Mouse (Mus musculus) heart, postnatal 25 days (tissue): Measurements from ENCODE around the gene Hnrnpab. TPM values are rescaled to one million over a fixed set of nuclear protein-coding genes. Genes with fewer than 3 reads are reported as not detected.

Source experiments
- DNase-seq: peaks from one replicate; pipeline ENCODE4 v3.0.0; 2022; ENCODE audit warnings: low spot score
- intact Hi-C: fragments of 180-260 bp; cut with DNase I; formaldehyde crosslinking; loops from one replicate; pipeline ENCODE4 v1.15.1; 2025
- total RNA-seq, 2 experiments: library from RNA; stranded (reverse); gene quantifications; 2 replicates each; pipeline ENCODE4 v1.2.3; 2021

Hnrnpab gene
- 100 to 1,000 TPM; 134 to 142 TPM for total RNA-seq

- intact Hi-C loops: no loop called here
These were observed at the start of gene Hnrnpab for GRCm38 (mm10) chr11:51606447-51607095. Gene Hnrnpab (minus strand): TSS chr11:51606847.

GRCm38 (mm10) chr11:51654891-51655290, 48.2 kb upstream of the Hnrnpab start:
- DNase-seq: no peak
- intact Hi-C loops: no loop called here

More at GRCm38 (mm10) chr11:51606447-51607095, at the start of gene Hnrnpab:
- peak; percentile 97 for DNase-seq

GRCm38 (mm10) chr11:51653736-51654135, 47.1 kb upstream of the Hnrnpab start:
- intact Hi-C loops: no loop called here
- no peak for DNase-seq

GRCm38 (mm10) chr11:51652889-51653418, 46.3 kb upstream of the Hnrnpab start:
- DNase-seq: no peak
- intact Hi-C loops: no loop called here

- DNase-seq: peak; percentile 68
- intact Hi-C loops: loop anchor here (2.0 kb wide), 2 partner anchors 14 to 32 kb away; partner anchors contain the start of gene Nhp2
These were observed 44.3 kb upstream of the Hnrnpab start, which contains the start of the genes N4bp3 and D930048N14Rik for GRCm38 (mm10) chr11:51650691-51651515. Gene N4bp3 (minus strand): TSS chr11:51650842. Gene D930048N14Rik (plus strand): TSS chr11:51650954.

- intact Hi-C loops: loop anchor here (2.0 kb wide), 2 partner anchors 13 to 31 kb away; partner anchors contain the start of gene Nhp2
- DNase-seq: no peak
These were observed 43.6 kb upstream of the Hnrnpab start for GRCm38 (mm10) chr11:51650261-51650660.

- no peak for DNase-seq
- intact Hi-C loops: loop anchor here (2.0 to 5.0 kb wide), 3 partner anchors 13 to 32 kb away; partner anchors contain the start of gene Nhp2
These were observed 43.2 kb upstream of the Hnrnpab start for GRCm38 (mm10) chr11:51649889-51650199.

- intact Hi-C loops: loop anchor here (5.0 kb wide), 1 partner anchor 33 kb away; no protein-coding TSS in a partner anchor
- DNase-seq: no peak
These were observed 42.7 kb upstream of the Hnrnpab start for GRCm38 (mm10) chr11:51649111-51649888.

GRCm38 (mm10) chr11:51648566-51648965, 41.9 kb upstream of the Hnrnpab start:
- intact Hi-C loops: loop anchor here (5.0 kb wide), 1 partner anchor 34 kb away; no protein-coding TSS in a partner anchor
- DNase-seq: no peak

- DNase-seq: peak; percentile 55
- intact Hi-C loops: loop anchor here (5.0 kb wide), 1 partner anchor 35 kb away; no protein-coding TSS in a partner anchor
These were observed 40.4 kb upstream of the Hnrnpab start for GRCm38 (mm10) chr11:51646751-51647667.

GRCm38 (mm10) chr11:51646245-51646644, 39.6 kb upstream of the Hnrnpab start:
- intact Hi-C loops: loop anchor here (5.0 kb wide), 1 partner anchor 36 kb away; no protein-coding TSS in a partner anchor
- no peak for DNase-seq

- DNase-seq: no peak
These were observed 38.6 kb upstream of the Hnrnpab start for GRCm38 (mm10) chr11:51645293-51645692.

GRCm38 (mm10) chr11:51644217-51644616, 37.6 kb upstream of the Hnrnpab start:
- intact Hi-C loops: no loop called here
- DNase-seq: no peak

More at GRCm38 (mm10) chr11:51645293-51645692, 38.6 kb upstream of the Hnrnpab start:
- intact Hi-C loops: loop anchor here (5.0 kb wide), 1 partner anchor 37 kb away; no protein-coding TSS in a partner anchor

- intact Hi-C loops: no loop called here
- no peak for DNase-seq
These were observed 37.1 kb upstream of the Hnrnpab start for GRCm38 (mm10) chr11:51643761-51644160.

- no peak for DNase-seq
- intact Hi-C loops: no loop called here
These were observed 36.6 kb upstream of the Hnrnpab start for GRCm38 (mm10) chr11:51643202-51643601.

GRCm38 (mm10) chr11:51640748-51641147, 34.1 kb upstream of the Hnrnpab start:
- no peak for DNase-seq
- intact Hi-C loops: no loop called here

GRCm38 (mm10) chr11:51638497-51638896, 31.9 kb upstream of the Hnrnpab start:
- intact Hi-C loops: no loop called here

GRCm38 (mm10) chr11:51637971-51638414, 31.3 kb upstream of the Hnrnpab start:
- no peak for DNase-seq
- intact Hi-C loops: loop anchor here (2.0 kb wide), 1 partner anchor 13 kb away; the partner anchor contains the start of genes D930048N14Rik and N4bp3

More at GRCm38 (mm10) chr11:51638497-51638896, 31.9 kb upstream of the Hnrnpab start:
- DNase-seq: no peak
